Mouse (Mus musculus): ENCODE results near the gene Irf9.

Irf9 gene

GRCm38 (mm10) chr14:55658011-55658410 lies 54.6 kb downstream of the Irf9 start:
- no peak for TF ChIP-seq GATA4 (IDR thresholded peaks at IDR 0.05; ENCODE audit: insufficient replicate concordance, low read length)

All from liver, adult (tissue).